Mouse (Mus musculus): ENCODE measurements around the gene Tekt3.
A peak's percentile ranks its signal among the peaks of the same experiment; 100 is the strongest.

- no peak for TF ChIP-seq POLR2A (IDR thresholded peaks at IDR 0.05; ENCODE audit: insufficient read depth, low read depth, low read length)
- TF ChIP-seq CTCF (IDR thresholded peaks at IDR 0.05): no peak; the same call in 1 of the 2 replicates
- TF ChIP-seq EP300 (IDR thresholded peaks at IDR 0.05; ENCODE audit: insufficient read depth, low read depth, low read length): peak; percentile 98
Measured at GRCm38 (mm10) chr11:63135622-63136021, 74.2 kb downstream of the Tekt3 start.
